Mouse (Mus musculus) cortical plate, adult 2 months (tissue): ENCODE results near the gene Gm20683.

ENCODE experiments used
- CTCF ChIP-seq: fragments of 200-500 bp; IDR thresholded peaks from 2 replicates; pipeline ENCODE4 v1.5.1; 2011; ENCODE audit warnings: mild to moderate bottlenecking, control low read depth, low read length; ENCODE audit not compliant: insufficient read depth; ENCODE audit errors: extremely low read depth
- POLR2A ChIP-seq: fragments of 200-500 bp; IDR thresholded peaks from 2 replicates; pipeline ENCODE4 v1.6.1; 2011; ENCODE audit warnings: mild to moderate bottlenecking, low read length, control low read depth; ENCODE audit not compliant: insufficient read depth; ENCODE audit errors: extremely low read depth

DNA sequence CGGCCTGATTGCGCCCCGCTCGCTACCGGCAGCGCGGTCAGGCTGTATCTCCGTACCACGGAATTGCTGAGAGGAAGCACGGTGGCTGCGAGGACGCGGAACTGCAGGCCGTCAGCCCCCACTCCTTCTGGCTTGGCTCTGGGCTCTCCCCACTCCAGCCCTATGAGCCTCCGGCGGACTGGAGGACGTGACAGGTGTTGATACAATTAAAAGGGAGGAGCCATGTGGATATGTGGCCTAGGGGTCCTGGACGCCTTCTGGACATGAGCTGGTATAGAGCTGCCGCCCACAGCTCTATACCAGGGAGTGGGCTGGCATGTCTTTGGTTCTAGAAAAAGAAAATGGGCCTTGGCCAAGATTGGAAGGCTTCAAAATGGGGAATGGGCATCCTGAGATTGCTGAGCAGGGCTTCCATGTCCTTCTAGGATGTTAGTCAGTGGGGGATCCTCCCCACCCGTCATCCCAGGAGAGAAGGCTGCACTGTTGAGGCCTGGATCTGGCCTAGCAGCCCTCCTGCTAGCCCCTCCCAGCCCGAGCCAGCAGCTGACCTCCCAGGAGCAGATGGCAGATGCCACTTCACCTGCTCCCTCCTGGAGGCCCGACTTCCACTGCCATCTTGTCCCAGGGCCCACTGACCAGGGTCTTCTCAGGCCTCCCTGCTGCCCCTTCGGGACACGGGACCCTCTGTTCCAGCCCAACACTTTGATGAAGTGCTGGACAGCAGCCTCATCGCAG is 31.8 kb downstream of the Gm20683 start:
- no peak for TF ChIP-seq CTCF
- TF ChIP-seq POLR2A: no peak
